Mouse (Mus musculus) heart, postnatal 4 days (tissue): ENCODE data around the gene Lcorl. TPM values are rescaled to one million over a fixed set of nuclear protein-coding genes. Genes with fewer than 3 reads are reported as not detected.
"Not testable (repeated sequence)": the region's sequence is repeated elsewhere in the genome, so short reads cannot be mapped to it uniquely, and the experiment has no call there.

Experiments
- DNase-seq: peaks from one replicate; pipeline ENCODE4 v3.0.0; 2021
- total RNA-seq, 2 experiments: library from RNA; stranded (reverse); gene quantifications; 2 replicates each; pipeline ENCODE4 v1.2.3; 2021

The Lcorl gene
- total RNA-seq, 2 experiments from 2014 or later: 25.2 to 29.1 TPM

DNA sequence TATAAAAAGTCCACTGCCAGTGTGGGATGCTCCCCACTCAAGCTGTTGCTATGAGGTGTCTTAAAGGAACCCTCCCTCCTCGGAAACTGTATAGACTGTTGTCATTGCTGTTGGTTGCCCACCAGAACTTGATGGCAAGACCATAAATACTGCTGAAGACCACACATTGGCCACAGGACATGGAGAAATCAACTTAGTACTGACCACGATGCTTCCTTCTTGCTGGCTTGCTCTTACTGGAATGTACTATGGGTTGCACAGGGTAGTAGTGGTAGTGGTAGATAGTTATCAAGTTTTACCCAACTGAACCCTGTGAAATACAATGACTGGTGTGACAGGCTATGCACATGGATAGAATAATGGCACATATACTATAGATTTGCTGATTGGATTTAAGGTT is 150.6 kb downstream of the Lcorl start:
- DNase-seq: no peak

DNA sequence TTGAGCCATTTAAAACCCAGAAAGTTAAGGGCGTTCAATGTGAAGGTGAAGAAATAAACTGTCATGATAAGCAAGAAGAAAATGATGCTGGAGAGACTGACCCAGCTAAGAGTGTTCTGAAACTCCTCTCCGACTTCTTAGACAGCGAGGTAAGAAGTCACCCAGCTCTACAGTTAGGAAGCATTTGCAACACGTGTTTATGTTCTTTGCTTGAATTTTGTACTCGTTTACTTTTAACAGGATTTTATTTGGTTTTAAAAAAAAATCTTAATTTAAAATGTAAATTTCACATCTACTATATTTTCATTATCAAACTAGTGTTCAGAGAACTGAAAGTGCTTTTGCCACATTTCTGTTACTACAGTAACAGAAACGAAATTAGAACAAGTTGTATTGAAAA is 165.7 kb downstream of the Lcorl start:
- DNase-seq: no peak

DNA sequence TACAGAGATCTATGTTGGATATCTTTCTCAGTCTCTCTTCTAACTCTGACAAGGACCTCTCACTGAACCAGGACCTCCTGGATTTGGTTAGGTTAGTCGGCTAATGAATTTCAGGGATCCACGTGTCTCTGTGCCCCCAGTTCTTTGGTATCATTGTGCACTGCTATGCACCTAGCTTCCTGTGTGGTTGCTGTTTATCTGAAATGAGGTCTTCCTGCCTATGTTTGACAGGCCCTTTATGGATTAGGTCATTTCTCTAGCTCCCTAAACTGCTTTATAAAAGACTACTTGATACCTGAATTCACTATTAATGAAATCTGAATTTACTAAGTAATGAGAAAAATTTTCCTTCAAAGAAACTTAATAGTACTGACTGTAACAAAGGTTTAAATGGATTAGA is 166.6 kb downstream of the Lcorl start:
- no peak for DNase-seq

DNA sequence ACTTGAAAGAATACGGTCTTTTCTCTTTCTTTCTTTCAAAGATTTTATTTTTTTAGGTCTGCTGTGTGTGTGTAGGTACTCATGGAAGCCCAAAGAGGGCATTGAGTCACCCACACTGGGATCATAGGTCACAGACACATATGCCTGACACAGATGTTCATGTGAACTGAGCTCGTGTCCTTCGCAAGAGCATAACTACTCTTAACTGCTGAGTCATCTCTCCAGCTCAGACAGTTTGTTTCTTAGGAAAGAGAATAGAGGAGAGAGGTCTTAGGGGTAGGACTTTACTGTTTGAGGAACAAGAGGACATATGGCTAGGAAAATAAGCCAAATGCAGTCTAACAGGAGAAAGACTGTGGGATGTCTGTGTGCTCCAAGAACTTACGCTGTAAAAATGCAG is 168.3 kb downstream of the Lcorl start:
- no peak for DNase-seq

DNA sequence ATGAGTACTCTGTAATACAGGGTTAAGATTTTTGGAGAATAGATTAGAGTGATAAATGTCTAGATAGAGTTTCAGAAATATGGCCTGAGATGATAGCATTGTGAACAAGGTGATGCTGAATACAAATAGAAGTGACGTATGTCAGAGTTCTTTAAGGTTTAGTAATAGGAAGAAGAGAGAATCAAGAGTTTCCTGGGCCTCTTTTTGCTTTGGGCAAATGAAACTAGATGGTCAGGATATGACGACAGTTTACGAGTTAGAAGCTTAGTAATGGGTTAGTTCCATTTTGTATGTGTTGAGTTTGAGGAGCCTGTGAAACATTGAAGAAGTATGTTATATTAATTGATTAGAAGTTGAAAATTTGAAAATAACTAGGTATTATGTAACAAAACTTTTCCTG is 171.2 kb downstream of the Lcorl start:
- no peak for DNase-seq

DNA sequence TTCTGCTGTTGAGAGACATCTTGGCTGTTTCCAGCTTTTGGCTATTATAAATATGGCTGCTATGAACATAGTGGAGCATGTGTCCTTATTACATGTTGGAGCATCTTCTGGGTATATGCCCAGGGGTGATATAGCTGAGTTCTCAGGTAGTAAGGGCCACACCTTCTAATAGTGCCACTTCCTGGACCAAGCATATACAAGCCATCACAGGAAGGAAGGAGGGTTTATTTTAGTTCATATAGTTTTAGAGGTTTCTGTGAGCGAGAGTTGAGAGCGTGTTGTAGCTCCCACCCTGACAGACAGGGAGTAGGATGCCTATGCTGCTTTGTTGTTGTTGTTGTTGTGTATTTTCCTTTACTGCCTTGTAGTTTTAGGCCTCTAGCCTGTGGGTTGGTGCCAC is 172.2 kb downstream of the Lcorl start:
- DNase-seq: no peak

DNA sequence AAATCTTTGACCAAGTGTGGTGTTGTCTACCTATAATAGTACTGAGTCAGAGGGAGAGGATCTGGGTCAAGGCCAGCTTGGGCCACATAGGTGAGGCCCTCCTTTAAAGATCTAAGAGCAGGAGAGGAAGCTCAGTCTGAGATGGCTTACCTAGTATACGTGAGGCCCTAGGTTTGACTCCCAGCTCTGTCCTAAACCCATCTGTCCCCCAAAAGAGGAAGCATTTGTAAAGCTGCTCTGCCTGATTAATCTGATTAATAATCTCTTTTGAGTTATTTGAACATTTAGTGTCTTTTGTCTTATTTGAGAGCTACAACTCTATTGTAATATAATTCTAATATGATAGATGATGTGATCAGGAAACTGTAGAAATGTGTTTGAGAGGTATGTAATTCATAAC is 174.0 kb downstream of the Lcorl start:
- no peak for DNase-seq

DNA sequence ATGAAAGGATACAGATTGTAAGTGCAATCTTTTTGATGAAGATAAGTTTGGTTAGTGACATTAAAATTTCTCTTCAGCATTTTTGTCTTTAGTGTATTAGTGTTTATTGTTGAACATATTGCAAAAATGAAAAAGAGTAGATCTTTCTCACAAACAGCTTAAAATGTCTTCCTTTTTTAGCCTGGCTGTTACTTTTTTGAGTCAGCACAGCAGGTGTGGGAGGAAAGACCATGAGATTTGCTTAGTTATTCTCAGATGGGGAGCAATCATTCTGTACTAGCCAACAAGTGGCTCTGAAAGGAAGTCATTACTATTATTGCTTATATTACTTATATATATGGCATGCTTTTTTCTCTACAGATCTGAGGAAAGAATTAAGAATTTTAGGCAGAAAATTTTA is 177.5 kb downstream of the Lcorl start:
- DNase-seq: no peak

DNA sequence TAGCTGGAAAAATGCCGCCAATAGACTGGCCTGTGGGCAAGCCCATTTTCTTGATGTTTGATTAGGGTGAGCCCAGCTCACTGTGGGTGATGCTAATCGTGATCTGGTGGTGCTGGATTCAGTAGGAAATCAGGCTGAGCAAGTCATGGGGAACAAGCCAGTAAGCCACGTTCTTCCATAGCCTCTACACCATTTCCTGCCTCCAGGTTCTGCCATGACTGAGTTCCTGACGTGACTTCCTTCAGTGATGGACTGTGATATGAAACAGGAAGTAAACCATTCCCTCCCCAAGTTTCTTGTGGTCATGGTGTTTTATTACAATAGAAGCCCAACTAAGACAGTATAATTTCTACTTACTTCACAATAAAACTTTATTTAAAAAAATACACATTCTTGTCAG is 179.8 kb downstream of the Lcorl start:
- DNase-seq: no peak

DNA sequence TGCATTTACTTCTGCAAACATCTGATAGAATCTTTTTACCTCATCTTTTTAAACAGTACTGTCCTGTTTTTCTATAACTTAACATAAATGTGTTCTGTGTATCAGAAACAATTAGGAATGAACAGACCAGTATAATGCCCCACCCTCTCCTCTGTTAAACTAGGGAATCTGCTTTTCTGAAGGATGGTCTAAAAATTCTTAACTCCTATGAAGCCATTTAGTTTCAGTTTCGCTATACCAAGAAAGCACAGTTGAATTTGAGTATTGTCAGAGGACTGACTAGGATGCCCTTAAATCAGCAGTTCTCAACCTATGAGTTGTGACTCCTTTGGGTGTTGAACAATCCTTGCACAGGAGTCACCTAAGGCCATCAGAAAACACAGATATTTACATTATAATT is 182.4 kb downstream of the Lcorl start:
- DNase-seq: no peak

DNA sequence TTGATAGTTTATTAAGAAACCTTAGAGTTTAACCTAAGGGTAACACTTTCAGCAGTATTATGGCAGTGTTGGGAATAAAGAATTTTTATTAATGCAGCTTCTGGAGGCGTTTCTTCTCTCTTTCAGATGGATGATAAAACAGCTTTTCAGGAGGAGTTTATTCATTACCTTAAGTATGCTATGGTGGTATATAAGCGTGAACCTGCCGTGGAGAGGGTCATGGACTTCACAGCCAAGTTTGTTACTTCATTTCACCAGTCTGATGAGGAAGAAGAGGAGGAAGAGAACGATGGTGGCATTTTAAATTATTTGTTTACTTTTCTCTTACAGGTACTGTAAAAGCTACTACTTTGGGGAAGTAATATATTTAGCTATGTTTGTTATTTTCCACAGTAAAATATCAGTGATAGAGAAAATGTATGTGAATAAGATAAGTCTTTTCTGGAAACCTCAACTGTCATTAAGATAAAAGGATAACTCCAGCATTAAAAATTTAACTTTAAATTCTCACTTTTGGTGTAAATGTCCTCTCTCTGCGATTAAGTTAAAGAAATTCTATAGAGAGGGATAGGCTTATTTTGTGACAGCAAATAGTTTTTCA is 186.4 kb downstream of the Lcorl start:
- DNase-seq: no peak

DNA sequence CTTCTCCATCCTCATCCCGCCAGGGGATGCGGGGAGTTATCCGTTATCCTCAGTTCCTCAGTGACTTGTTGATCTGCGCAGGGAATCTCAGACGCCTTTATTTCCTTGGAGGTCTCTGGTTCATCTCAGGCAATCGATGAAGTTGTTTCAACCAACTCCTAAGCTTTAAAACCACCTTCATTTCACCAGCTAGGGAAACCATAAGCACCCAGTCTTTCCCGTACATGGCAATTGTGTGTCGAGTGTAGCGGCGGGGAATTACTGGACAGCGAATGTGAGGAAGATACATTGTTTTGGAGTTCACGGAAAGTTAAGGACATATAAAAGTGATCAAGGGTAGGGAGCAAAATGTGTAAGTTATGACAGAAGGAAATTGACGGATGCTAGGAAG is 187.1 kb downstream of the Lcorl start:
- DNase-seq: no peak

DNA sequence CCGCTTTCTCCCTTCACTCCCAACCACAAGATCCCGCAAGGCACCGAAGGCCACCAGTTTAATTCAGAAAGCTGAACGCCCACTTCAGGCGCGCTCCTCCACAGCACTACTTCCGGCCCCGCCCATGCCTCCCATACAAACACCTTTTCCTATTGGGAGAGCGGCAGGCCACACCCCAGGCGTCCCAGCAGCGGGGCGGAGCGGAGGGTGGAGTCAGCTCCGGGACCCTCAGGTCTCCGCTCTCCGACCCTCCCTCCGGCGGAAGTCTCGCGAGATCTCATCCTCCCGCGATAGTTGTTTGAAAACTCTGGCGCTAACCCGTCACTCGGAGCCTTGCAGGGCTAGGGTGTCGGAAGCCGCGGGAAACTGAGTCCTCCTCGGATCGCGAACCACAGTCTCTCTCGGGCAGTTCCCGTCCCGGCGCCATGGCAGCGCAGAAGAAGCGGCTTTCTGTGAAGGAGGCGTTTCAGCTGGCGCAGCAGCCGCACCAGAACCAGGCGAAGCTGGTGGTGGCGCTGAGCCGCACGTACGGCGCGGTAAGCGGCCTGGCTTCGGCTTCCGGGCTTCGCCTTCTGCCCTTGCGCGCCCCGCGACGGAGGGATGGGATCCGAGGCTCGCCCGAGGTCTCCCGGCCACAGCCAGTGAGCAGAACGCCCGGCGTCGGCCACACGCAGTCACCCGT is 187.7 kb downstream of the Lcorl start, which contains the start of gene Ncapg:
Gene Ncapg (plus strand): TSS at position 322 of the 682 bp plus-strand sequence.
- DNase-seq: peak; percentile 100

DNA sequence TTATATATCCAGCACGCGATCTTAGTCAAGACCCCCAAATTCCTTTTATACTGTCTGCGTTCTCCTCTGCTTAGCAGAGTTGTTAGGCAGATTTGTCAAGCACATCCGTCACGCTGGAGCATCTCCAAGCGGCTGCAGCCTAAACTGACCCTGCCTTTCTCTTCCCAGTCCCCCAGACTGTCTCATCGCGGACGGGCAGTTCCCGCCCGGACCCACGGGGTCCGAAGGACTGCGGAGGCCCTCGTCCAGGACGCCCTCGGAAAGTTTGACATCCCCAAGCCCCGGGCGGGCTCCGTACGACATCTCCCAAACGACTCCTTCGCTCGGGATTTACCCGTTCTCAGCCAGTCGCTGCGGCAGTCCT is 188.2 kb downstream of the Lcorl start:
- no peak for DNase-seq

DNA sequence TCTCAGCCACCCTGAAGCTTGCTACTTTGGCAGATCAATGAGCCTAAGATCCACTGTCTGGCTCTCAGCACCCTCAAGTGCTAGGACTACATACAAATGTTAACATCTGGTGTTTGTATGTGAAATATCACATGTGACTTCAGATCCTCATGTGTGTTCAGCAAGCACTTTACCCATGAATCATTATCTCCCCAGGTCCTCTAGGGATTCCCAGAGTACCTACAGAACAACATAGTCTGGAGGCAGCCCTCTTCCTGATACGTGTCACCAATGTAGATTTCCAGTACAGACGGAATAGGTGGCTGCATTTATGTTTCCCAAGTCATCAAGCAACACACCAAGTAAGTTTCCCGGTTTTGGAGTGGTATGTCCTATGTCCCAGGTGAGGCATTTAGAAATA is 188.6 kb downstream of the Lcorl start:
- no peak for DNase-seq

DNA sequence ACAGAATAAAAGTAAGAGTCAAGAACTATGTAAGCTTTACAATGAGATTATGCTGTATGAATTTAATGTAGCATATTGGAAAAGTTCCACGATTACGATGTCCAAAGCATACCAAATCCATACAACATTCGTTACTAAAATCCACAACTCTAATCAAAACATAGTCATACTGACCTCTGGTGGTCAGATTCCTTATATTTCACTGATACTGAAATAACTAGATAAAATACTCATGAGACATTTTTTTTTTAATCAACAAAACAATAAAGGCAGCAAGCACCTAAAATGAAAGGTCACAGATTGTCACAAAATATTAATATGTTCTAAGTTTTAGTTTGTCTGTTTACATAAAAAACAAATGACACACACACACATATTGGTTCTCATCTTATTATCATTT is 189.1 kb downstream of the Lcorl start:
- DNase-seq: no peak

DNA sequence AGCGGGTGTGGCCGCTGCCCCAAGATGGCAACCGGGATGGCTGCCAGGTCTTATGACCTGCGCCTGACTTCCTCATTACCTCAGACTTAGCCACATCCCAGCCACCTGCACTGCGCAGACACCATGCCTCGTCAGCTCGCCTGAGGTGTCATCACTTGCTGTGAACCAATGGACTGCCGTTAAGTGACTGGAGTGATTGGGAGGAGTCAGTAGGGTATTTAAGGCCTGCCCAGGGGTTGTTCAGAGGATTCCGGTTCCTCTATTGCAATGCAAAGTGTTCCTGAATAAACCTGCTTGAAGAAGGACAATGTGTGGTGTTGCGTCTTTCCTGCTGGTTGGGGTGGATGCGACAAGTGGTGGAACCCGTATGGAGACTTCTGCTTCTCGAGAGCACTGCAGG is 199.0 kb downstream of the Lcorl start:
- DNase-seq: not testable (repeated sequence)

DNA sequence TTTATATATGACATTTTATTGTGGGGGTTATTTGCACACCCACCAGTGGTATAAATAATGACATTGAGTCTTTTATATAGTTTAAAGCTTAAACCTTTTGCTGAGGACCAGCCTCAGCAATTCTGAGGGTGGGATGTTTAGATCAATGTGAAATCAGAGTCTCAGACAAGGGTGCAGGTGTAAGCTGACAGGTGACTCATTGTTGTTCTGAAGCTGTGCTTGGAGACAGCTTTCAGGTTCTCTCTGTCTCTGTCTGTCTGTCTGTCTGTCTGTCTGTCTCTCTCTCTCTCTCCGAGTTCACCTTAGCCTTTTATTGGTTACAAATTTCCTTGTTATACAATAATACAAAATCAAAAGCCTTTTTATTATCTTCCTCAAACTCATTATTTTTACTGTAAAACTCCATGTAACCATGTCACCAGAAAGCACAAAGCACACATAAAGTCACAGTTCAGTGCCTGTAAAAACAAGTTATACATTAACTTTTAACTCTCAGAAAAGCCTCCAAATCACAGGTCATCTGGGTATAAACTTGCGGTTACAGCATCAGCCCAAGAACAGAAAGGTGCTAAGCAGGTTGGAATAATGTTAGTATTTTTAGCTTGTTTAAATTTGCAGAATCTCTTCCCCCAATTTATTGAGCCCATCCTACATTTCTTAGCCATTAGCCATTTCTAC is 206.2 kb downstream of the Lcorl start:
- DNase-seq: no peak

Other genes with a start within 250 kb of the Lcorl start
- under 1 TPM in 1 of 2 experiments, not detected in 1; 0.12 TPM for gene Fam184b, start 218.0 kb downstream of the Lcorl start, total RNA-seq
- gene Ncapg, start 187.7 kb downstream of the Lcorl start, total RNA-seq: 10 to 100 TPM; 17.7 to 19.8 TPM